Mouse (Mus musculus) bone marrow, adult 2 months (tissue): ENCODE measurements at regions not wholly inside any gene's neighbourhood (a gene's known extent, or its start where the extent isn't known, plus 50 kb on each side); places are given as distances from the start of the nearest gene placed in this dataset.

ENCODE experiments used
- CTCF ChIP-seq: fragments of 200-500 bp; IDR thresholded peaks from 2 replicates; pipeline ENCODE4 v1.5.1; 2011; ENCODE audit warnings: low read length, control low read depth; ENCODE audit not compliant: control insufficient read depth, insufficient read depth
- POLR2A ChIP-seq: fragments of 200-500 bp; IDR thresholded peaks from 2 replicates; pipeline ENCODE4 v1.6.1; 2011; ENCODE audit warnings: low read depth, mild to moderate bottlenecking, control low read depth, low read length, borderline replicate concordance; ENCODE audit not compliant: control insufficient read depth

- TF ChIP-seq POLR2A (no peak), CTCF (no peak)
Observed at GRCm38 (mm10) chr9:117717346-117717745, 87.6 kb upstream of the Rbms3 start.
